Mouse (Mus musculus) limb, embryonic 11.5 days (tissue): ENCODE data around the gene Styx. TPM values are rescaled to one million over a fixed set of nuclear protein-coding genes. Genes with fewer than 3 reads are reported as not detected.

ENCODE experiments used
- ATAC-seq: fragments of 200-750 bp; cut with Nextera tagmentation; 2 replicates; pipeline ENCODE4 v1.8.0; 2017; ENCODE audit warnings: low read depth; ENCODE audit not compliant: insufficient number of reproducible peaks, low FRiP score, low TSS enrichment
- DNase-seq: peaks from one replicate; pipeline ENCODE4 v3.0.0-alpha.2; 2015; ENCODE audit warnings: low spot score
- H3K27ac ChIP-seq: fragments of 300-500 bp; sonication (generic); replicated peaks from 2 replicates; pipeline ENCODE4 v1.5.1; 2014; ENCODE audit warnings: low read depth, mild to moderate bottlenecking, low read length
- H3K27me3 ChIP-seq: fragments of 300-500 bp; sonication (generic); 2 replicates; pipeline ENCODE4 v1.6.1; 2014; ENCODE audit warnings: mild to moderate bottlenecking, low read length, mixed read lengths; ENCODE audit not compliant: control insufficient read depth, insufficient read depth
- H3K36me3 ChIP-seq: fragments of 300-500 bp; sonication (generic); 2 replicates; pipeline ENCODE4 v1.6.1; 2014; ENCODE audit warnings: mild to moderate bottlenecking, low read length, moderate library complexity, mixed read lengths; ENCODE audit not compliant: control insufficient read depth, insufficient read depth
- H3K4me1 ChIP-seq: fragments of 300-500 bp; sonication (generic); 2 replicates; pipeline ENCODE4 v1.6.1; 2014; ENCODE audit warnings: low read length, mixed read lengths; ENCODE audit not compliant: control insufficient read depth, insufficient read depth
- H3K4me2 ChIP-seq: fragments of 300-500 bp; sonication (generic); 2 replicates; pipeline ENCODE4 v1.6.1; 2014; ENCODE audit warnings: low read depth, mild to moderate bottlenecking, moderate library complexity; ENCODE audit not compliant: severe bottlenecking
- H3K4me3 ChIP-seq: fragments of 300-500 bp; sonication (generic); 2 replicates; pipeline ENCODE4 v1.5.1; 2014; ENCODE audit warnings: low read depth, low read length
- H3K9ac ChIP-seq: fragments of 300-500 bp; sonication (generic); 2 replicates; pipeline ENCODE4 v1.6.1; 2014; ENCODE audit warnings: mild to moderate bottlenecking, low read length
- H3K9me3 ChIP-seq: fragments of 300-500 bp; sonication (generic); 2 replicates; pipeline ENCODE4 v1.6.1; 2016; ENCODE audit warnings: low read length; ENCODE audit not compliant: control insufficient read depth
- WGBS: fragments of 180-500 bp; shearing (Covaris S2); extraction: QIAGEN DNeasy Blood & Tissue Kit; methylation state at CpG from one replicate; pipeline ENCODE4 v1.1.7; 2014; 5-methylcytosine and 5-hydroxymethylcytosine counted together
- polyA plus RNA-seq: library from polyadenylated mRNA; unstranded; fragments of >200 nt; fragmentation: Nextera tagmentation; extraction: Ambion mirVana; gene quantifications from 2 replicates; pipeline ENCODE4 v1.2.1, GENCODE M21; 2014

Gene Styx
- 42.7 and 45.3 TPM in 2 replicates for polyA plus RNA-seq

GRCm38 (mm10) chr14:45350931-45351859 is at the start of gene Styx:
Gene Styx, plus strand, starts transcription at chr14:45351093.
- Histone ChIP-seq H3K4me2 (peak within 1 kb of the TSS; percentile 62), H3K9ac (peak within 1 kb of the TSS; percentile 74), H3K4me1 (peaks cover 5% of the 10 kb centered on the region; the same call in 1 of the 2 replicates), H3K36me3 (peaks cover 5% of the 10 kb centered on the region; the same call in 1 of the 2 replicates), H3K4me3 (peak within 1 kb of the TSS; percentile 55), H3K9me3 (no peaks in the 10 kb centered on the region), H3K27me3 (no peaks in the 10 kb centered on the region), H3K27ac (peak within 1 kb of the TSS; percentile 62; the same call in 1 of the 2 replicates)
- DNase-seq, result peak; percentile 97
- peak; percentile 96 for ATAC-seq
- under 1% methylated on average over 69 of the region's 93 CpGs for WGBS

- no peaks in the 10 kb centered on the region for H3K4me1 ChIP-seq
- WGBS, result 77% methylated on average over 4 of the region's 4 CpGs
- no peaks in the 10 kb centered on the region for H3K27me3 ChIP-seq
- DNase-seq (no peak), ATAC-seq (no peak)
- no peak overlapping the region for H3K9ac ChIP-seq
- no peak overlapping the region for H3K4me2 ChIP-seq
- H3K4me3 ChIP-seq, result no peak overlapping the region
- no peak overlapping the region for H3K27ac ChIP-seq
- H3K36me3 ChIP-seq, result peaks cover 2% of the 10 kb centered on the region; the same call in 1 of the 2 replicates
- H3K9me3 ChIP-seq, result no peaks in the 10 kb centered on the region
Observed at GRCm38 (mm10) chr14:45303939-45304338, 47.0 kb upstream of the Styx start.

- H3K4me1 ChIP-seq, result no peaks in the 10 kb centered on the region
- H3K4me3 ChIP-seq, result no peak overlapping the region
- no peak overlapping the region for H3K9ac ChIP-seq
- ATAC-seq, result no peak
- no peak for DNase-seq
- no peak overlapping the region for H3K4me2 ChIP-seq
- no peaks in the 10 kb centered on the region for H3K27me3 ChIP-seq
- H3K9me3 ChIP-seq, result no peaks in the 10 kb centered on the region
- no peak overlapping the region for H3K27ac ChIP-seq
- WGBS, result 78% methylated on average over 4 of the region's 4 CpGs
- H3K36me3 ChIP-seq, result peaks cover 2% of the 10 kb centered on the region; the same call in 1 of the 2 replicates
Observed at GRCm38 (mm10) chr14:45304389-45304788, 46.5 kb upstream of the Styx start.

- H3K9ac ChIP-seq, result no peak overlapping the region
- no peaks in the 10 kb centered on the region for H3K27me3 ChIP-seq
- H3K4me2 ChIP-seq, result no peak overlapping the region
- ATAC-seq (no peak), DNase-seq (no peak)
- no peak overlapping the region for H3K4me3 ChIP-seq
- no peak overlapping the region for H3K27ac ChIP-seq
- WGBS, result 94% methylated on average over 5 of the region's 5 CpGs
- H3K4me1 ChIP-seq, result no peaks in the 10 kb centered on the region
- H3K36me3 ChIP-seq, result no peaks in the 10 kb centered on the region
- no peaks in the 10 kb centered on the region for H3K9me3 ChIP-seq
Observed at GRCm38 (mm10) chr14:45305852-45306251, 45.0 kb upstream of the Styx start.

GRCm38 (mm10) chr14:45307630-45308328 is 43.1 kb upstream of the Styx start:
- Histone ChIP-seq H3K27me3 (no peaks in the 10 kb centered on the region), H3K4me1 (no peaks in the 10 kb centered on the region), H3K9me3 (no peaks in the 10 kb centered on the region), H3K36me3 (no peaks in the 10 kb centered on the region), H3K4me3 (no peak overlapping the region), H3K4me2 (no peak overlapping the region), H3K9ac (no peak overlapping the region), H3K27ac (no peak overlapping the region)
- ATAC-seq (no peak), DNase-seq (no peak)
- 87% methylated on average over 8 of the region's 8 CpGs for WGBS

- Histone ChIP-seq H3K27me3 (no peaks in the 10 kb centered on the region), H3K9ac (no peak overlapping the region), H3K27ac (no peak overlapping the region), H3K4me2 (no peak overlapping the region), H3K36me3 (no peaks in the 10 kb centered on the region), H3K9me3 (no peaks in the 10 kb centered on the region), H3K4me1 (no peaks in the 10 kb centered on the region), H3K4me3 (no peak overlapping the region)
- WGBS, result 93% methylated on average over 13 of the region's 13 CpGs
- ATAC-seq (no peak), DNase-seq (no peak)
Observed at GRCm38 (mm10) chr14:45309646-45310045, 41.2 kb upstream of the Styx start.

- no peak overlapping the region for H3K4me2 ChIP-seq
- ATAC-seq, result no peak
- H3K27me3 ChIP-seq, result no peaks in the 10 kb centered on the region
- H3K4me1 ChIP-seq, result no peaks in the 10 kb centered on the region
- 90% methylated on average over 14 of the region's 14 CpGs for WGBS
- H3K9ac ChIP-seq, result no peak overlapping the region
- no peak overlapping the region for H3K4me3 ChIP-seq
- no peak overlapping the region for H3K27ac ChIP-seq
- H3K36me3 ChIP-seq, result no peaks in the 10 kb centered on the region
- no peaks in the 10 kb centered on the region for H3K9me3 ChIP-seq
- no peak for DNase-seq
Observed at GRCm38 (mm10) chr14:45310101-45310500, 40.8 kb upstream of the Styx start.

- H3K27ac ChIP-seq, result no peak overlapping the region
- no peaks in the 10 kb centered on the region for H3K36me3 ChIP-seq
- H3K4me1 ChIP-seq, result 0 out of 2 replicates have a peak, but pooled peaks cover 5% of the 10 kb centered on the region
- no peaks in the 10 kb centered on the region for H3K27me3 ChIP-seq
- no peak for ATAC-seq
- H3K4me3 ChIP-seq, result peak overlapping the region; percentile 85
- no peak overlapping the region for H3K9ac ChIP-seq
- no peak for DNase-seq
- H3K4me2 ChIP-seq, result peak overlapping the region; percentile 72; the same call in 1 of the 2 replicates
- WGBS, result 80% methylated on average over 5 of the region's 5 CpGs
- H3K9me3 ChIP-seq, result no peaks in the 10 kb centered on the region
Observed at GRCm38 (mm10) chr14:45316927-45317326, 34.0 kb upstream of the Styx start.
